Mouse (Mus musculus) erythroid progenitor cell, adult 5-6 weeks (primary cell): Measurements from ENCODE around the gene Eno2. TPM values are rescaled to one million over a fixed set of nuclear protein-coding genes. Genes with fewer than 3 reads are reported as not detected.
"Not testable (repeated sequence)": the region's sequence is repeated elsewhere in the genome, so short reads cannot be mapped to it uniquely, and the experiment has no call there.

Experiments
- ATAC-seq: replicated peaks from 2 replicates; pipeline ENCODE4 v1.8.0; 2016; ENCODE audit warnings: moderate number of reproducible peaks, mild to moderate bottlenecking, moderate TSS enrichment, inconsistent platforms; ENCODE audit not compliant: poor library complexity, low FRiP score, severe bottlenecking
- total RNA-seq, 2 experiments: library from RNA; stranded (forward) in 1 of 2; stranded (reverse) in 1 of 2; fragments of 150-400 nt in 1 of 2; fragments of 186-747, 209-891 nt in 1 of 2; gene quantifications; 2 replicates each; pipeline versions ENCODE4 v1.2.3 to v1.2.4; 2015 to 2017; ENCODE audit warnings: low replicate concordance in 2 of 2

Eno2 gene
- total RNA-seq (2015; ENCODE audit: low replicate concordance) (not detected in 2 replicates), total RNA-seq (2017; ENCODE audit: low replicate concordance) (not detected in 2 replicates)

DNA sequence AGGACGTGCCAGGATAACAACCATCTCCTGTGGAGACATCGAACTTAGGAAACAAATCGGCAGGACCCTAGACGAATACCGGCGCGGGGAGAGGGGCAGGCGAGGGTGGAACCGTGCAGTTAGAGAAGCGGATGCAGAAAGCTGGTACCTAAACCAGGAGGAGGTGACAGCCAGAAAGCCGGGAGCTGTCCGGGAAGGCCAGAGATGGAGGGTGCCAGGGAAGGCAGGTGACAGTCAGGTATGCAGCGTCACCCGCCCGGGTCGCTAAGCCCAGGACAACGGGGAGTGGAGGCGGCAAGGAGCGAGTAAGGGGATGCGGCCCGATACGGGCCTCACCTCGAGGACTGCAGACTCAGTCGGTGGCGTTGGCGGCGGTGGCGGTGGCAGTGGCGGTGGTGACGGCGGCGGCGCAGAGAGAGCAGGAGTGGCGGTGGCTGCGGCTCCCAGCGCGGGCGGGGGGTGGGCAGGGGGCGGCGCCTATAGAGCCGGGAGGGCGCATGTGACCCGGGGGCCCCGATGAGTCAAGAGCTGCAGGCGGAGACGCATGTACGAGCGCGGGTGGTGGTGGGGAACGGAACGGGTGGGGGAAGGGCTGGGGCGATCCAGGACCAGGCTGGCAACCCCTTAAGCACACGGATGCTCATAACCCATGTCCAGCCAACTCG lies at the start of gene Eno2:
Gene Eno2 (minus strand): TSS at position 573 of the 665 bp plus-strand sequence.
- no peak for ATAC-seq

DNA sequence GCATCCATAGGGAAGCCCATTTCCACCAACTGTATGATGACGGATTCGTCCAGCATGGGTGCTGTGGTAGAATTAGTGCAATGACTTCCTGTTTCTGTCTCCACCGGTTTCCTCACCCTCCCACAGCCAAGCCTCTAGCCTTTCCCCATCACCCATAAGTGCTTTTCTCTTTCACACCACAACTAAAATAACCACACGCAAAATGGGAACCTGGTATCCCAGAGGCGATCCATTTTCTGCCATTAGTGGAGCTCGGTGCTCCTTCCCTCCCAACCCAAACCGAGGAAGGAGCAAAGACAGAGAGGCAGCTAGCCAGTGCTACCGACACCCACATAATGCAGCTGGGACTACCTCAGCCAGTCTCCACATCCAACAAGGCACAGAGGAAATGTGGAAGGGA lies 48.5 kb upstream of the Eno2 start:
- no peak for ATAC-seq

DNA sequence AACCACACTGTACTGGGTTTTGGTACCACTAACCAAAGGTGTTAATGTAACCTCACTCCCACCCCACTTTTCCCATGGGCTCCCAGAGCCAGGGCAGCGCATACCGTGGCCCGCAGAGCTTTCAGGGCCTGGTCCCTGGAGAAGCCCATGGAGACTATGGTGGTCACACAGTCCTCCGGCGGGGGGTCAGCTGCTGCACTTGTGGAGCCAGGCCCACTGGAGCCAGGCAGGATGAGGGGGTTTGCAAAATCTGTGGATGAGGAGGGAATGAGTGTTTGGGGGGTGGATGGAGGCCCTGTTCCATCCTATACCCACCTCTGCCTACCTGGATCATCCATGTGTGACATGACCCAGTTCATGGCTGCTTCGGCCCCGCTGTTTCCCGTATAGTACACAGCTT lies 48.1 kb upstream of the Eno2 start:
- no peak for ATAC-seq

DNA sequence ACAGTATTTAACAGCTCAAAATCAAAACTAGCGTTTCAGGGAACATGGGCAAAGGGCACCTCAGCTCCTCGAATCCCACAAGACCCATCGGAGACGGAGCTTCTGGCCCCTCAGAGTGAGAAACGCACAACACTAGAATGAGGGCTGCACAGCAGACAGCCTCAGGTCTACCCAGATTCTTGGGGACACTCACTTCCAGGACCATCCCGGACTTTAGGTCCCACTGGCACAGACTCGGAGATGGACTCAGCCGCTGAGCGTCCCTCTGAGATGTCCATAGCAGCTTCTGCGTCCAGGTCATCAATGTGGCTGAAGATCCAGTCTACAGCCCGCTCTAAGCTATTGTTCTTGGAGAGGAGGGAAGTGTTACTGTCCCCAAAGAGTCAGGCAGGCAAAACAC lies 47.7 kb upstream of the Eno2 start:
- ATAC-seq: no peak

DNA sequence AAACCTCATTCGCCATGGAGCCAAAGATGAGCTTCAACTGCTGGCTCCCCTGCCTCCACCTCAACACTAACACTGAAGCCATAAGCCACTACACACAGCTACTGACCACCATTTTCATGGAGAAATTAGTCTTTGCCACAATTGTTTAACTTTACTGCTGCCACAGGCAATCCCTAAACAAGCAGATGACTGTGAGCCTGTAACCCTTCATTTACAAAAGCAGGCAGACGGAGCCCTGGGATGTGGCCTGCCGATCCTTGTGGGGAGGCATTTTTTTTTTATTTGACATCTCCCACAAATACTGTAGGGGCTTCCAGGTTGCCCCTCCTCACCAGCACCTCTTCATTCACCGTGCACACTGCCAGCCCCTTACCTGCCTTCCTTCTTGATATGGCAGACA lies 47.1 kb upstream of the Eno2 start:
- no peak for ATAC-seq

DNA sequence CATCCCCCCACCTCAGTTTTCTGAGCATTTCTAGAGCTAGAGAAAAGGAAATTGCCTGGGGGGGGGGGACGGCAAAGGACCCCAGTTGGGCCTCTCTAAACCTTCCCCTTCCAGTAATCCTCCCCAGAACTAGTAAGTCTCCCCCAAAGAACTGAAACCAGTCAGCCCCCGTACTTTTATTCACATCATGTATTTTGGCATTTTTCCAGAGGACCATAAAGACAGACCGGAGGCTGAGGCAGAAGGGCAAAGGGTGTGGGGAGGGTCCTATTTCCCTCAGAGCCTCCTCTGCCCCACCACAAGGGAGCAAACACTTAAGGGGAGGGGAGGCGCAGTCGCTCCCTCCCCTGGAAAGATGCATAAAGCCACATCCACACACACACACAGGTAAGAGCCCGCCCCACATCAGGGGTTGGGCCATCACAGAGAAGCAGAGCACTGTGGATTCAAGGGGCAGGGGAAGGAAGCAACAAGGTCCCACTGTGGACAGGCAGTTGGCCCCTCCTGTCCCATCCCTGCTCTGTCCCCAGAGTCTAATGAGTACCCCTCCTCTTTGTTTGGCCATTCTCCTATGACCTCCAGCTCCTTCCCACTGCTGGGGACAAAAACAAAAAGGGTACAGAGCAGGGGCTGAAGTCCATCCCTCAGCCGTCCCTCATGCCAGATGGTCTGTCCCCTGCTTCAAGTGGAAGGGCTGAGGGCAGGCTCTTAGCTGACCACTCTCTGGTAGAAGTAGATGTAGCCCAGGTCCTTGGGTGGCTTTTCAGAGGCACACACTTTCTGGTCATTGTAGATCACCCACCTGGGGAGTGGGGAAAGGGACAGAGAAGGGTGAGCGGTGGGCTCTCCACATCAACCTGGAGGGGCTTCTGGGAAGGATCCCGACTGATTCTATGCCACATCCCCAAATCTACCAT lies 45.6 kb upstream of the Eno2 start:
- ATAC-seq: no peak

DNA sequence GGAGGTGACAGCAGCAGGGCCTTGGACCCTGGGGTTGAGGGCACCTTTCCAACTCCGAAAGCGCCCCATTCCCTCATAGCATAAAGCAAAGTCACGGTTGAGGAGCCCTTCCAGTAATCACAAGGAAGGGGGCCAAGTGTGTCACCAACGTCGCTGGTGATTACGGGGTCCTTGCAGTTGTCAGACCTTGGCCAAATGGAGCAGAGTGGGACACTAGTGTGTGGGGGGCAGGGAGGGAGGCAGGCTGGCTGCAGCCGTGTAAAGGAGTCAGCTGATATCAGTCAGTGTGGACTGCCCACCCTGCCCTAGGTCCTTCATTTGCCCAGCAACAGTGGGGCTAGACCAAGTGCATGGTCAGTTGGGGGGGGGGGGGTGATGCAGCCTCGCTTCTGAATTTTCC lies 45.0 kb upstream of the Eno2 start:
- ATAC-seq: peak; percentile 13

DNA sequence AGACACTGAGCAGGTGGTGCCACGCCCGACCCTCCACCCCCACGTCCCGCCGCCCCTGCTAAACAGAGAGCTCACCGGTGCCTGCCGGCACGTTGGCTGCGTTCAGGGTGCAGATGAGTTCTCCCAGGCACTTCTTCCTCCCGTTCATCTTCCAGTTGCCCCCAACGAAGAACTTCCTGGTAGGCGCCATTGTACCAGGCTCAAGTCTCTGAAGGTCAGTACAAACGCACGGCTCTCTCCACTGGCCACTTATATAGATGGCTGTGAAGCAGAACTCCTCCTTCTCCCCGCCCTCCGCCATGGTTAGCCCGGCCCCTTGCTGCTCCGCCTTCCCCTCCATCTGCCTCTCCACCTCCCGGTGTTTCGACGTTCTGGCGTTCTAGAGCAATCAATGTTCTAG lies 44.5 kb upstream of the Eno2 start, which contains the start of gene Tpi1:
Gene Tpi1 (minus strand): TSS at position 364 of the 400 bp plus-strand sequence.
- ATAC-seq: peak; percentile 87

DNA sequence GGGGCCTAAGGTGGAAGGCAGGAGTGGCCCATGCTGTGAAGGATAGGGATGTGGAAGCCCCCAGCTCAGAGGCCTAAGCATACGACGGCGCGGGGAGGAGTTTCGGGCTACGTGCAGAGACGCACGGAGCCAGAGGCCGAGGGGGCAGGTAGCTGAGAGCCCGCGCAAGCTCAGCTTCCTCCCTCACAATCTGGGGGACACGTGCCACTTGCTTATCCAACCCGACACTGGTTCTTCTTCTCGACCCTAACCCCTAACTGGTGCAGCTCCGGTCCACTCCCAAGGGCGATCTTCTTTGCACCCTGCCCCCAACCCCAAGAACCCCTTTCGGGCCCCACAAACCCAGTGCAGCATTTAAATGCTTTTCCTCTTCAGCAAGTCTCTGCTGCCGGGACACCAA lies 44.0 kb upstream of the Eno2 start:
- ATAC-seq: peak; percentile 30

DNA sequence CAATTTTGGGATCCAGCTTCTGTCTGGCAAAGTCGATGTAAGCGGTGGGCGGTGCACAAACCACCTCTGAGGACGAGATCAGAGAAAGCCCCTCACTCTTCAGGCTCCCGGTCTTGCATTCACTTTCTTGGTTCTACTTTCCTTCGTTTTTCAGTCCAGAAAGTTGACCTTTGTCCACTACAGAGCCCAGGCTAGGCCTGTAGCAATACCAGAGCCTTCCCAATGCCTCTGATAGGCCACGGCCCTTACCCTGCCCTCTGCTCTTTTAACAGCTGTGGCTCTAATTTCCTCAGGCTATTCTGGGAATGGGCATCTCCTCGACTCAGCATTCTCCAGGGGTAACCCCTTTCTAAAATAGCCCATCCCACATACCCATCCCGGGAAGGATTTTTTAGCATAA lies 43.4 kb upstream of the Eno2 start:
- ATAC-seq: no peak

DNA sequence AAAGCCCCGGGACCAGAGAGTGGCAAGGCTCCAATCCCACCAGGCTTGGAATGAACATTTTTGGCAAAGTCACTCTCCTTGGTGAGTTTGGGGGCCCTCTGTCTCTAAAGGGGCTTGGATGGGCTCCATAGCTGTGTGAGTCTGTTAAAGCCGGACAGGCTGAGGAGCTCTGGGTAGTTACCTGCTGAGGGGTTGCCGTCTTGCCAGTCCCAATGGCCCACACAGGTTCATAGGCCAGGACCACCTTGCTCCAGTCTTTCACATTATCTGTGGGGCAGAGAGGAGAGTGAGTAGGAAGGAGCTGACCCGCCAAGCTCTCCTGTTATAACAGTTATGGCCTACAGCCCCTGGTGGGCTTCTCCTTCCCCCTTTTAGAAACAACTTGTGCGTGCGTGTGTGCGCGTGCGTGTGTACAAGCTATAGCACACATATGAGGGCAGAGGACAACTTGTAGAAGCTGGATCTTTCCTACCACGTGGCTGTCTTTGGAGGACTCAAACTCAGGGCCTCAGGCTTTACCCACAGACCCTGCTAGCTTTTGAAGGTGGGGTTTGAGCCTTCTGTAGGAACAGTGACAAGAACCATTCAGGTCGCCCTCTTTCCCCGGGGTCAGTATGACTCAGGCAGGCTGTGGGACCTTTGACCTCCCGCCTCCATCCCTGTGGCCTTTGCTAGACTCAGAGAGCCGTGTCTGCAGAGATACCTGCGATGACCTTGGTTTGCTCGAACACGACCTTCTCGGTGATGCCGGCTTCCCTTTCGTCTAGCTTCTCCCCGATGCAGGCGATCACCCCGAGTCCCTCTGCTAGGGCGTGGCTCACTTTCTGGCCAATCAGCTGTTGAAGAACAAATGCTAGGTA lies 42.5 kb upstream of the Eno2 start:
- ATAC-seq: no peak

DNA sequence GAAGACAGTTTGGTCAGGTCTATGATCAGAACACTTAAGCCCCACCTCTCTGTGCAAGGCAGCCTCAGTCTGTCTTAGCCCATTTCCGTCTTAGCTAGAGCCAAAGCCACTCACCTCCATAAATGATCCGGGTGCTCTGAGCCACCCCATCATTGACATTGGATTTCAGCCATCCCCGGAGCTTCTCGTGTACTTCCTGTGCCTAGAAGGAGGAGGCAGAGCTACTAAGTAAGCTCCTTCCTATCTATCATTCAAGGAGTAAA lies 41.9 kb upstream of the Eno2 start:
- no peak for ATAC-seq

DNA sequence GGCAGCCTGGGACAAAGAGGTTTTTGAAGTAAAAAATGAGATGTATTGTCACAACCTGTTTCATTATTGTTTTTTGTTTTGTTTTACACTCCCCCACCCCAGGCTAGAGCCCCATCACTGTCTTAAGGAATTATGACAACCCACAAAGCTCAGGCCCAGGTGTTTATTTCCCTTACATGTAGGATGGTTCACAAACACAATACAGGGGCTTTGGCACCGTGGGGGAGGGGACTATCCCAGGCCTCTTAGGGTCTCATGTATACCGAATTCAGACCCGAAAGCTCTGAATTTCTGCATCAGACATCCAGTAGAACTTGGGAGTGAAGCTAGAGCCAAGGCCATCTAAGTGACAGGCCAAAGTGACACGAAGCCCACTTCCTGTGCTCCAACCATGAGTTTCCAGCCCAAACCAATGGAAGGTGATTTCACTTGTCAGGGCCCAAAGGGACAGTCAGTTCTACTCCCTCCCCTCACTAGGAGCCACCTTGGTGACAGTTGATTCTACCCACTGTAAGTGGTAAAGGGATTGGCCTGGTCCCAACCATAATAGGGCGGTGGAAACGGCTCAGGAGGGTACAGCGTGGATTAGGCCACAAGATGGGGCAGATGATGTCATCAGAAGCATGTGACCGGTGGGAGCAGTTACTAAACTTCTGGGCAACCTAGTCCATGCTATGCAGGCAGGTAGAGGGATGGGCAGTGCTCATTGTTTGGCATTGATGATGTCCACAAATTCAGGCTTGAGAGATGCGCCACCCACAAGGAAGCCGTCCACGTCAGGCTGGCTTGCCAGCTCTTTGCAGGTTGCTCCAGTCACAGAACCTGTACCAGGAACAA lies 41.3 kb upstream of the Eno2 start:
- not testable (repeated sequence) for ATAC-seq

DNA sequence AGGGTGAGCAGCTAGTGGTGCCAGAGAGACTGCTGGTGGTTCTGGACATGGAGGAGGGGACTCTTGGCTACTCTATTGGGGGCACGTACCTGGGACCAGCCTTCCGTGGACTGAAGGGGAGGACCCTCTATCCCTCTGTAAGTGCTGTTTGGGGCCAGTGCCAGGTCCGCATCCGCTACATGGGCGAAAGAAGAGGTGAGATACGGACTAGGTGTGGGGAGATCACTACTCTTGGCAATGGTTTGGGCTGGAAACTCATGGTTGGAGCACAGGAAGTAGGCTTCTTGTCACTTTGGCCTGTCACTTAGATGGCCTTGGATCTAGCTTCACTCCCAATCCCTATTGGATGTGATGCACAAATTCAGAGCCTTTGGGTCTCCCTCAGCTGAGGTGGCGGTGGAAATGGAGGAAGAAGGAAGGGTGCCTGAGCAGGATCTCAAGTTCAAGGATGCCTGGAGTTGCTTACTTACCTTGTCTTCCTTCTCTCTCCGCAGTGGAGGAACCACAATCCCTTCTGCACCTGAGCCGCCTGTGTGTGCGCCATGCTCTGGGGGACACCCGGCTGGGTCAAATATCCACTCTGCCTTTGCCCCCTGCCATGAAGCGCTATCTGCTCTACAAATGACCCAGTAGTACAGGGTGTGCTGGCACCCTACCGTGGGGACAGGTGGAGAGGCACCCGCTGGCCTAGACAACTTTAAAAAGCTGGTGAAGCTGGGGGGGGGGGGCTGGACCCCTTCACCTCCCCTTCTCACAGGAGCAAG lies 40.5 kb upstream of the Eno2 start:
- no peak for ATAC-seq

DNA sequence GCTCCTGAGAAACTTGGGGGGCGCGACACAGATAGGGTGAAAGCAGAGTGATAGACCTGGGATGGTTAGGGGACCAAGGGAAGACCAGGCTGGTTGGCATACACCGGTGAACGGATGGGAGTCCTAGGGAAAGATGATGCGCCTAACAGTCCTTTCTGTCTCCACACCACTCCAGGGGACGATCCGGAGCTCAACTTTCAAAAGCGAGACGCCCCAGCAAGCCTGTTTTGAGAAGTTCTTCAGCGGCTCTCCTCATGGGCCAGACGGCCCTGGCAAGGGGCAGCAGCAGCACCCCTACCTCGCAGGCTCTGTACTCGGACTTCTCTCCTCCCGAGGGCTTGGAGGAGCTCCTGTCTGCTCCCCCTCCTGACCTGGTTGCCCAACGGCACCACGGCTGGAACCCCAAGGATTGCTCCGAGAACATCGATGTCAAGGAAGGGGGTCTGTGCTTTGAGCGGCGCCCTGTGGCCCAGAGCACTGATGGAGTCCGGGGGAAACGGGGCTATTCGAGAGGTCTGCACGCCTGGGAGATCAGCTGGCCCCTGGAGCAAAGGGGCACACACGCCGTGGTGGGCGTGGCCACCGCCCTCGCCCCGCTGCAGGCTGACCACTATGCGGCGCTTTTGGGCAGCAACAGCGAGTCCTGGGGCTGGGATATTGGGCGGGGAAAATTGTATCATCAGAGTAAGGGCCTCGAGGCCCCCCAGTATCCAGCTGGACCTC lies 39.7 kb upstream of the Eno2 start:
- ATAC-seq: peak; percentile 70

DNA sequence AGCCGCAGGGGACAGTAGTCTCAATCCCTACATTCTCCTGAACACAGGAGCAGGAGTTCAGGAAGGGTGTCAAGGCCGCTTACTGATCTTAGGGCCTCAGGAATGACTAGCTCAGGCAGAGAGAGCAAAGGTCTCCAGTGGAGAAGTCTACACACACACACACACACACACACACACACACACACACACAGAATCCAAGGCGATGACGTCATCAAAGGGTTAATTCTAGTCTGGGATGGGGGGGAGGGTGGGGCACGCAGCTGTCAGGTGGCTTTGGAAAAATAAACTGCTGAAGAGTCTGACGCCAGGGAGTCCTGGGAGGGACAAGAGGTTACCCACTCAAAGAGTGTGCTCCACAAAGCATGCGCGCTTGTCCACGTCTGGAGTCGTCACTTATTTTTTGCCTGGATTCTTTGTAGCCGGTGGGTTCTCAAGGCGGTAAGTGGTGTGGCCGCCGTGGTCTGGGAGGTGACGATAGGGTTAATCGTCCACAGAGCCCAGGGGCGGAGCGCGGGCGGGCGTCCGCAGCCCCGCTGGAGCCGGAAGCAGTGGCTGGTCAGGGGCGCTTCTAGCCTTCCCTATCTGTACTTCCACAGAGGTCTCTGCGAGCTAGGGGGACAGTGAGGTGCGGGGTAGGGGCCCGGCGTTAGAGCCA lies 39.0 kb upstream of the Eno2 start, which contains the start of gene Spsb2:
Gene Spsb2 (plus strand): TSS at position 304 of the 655 bp plus-strand sequence.
- peak; percentile 65 for ATAC-seq

DNA sequence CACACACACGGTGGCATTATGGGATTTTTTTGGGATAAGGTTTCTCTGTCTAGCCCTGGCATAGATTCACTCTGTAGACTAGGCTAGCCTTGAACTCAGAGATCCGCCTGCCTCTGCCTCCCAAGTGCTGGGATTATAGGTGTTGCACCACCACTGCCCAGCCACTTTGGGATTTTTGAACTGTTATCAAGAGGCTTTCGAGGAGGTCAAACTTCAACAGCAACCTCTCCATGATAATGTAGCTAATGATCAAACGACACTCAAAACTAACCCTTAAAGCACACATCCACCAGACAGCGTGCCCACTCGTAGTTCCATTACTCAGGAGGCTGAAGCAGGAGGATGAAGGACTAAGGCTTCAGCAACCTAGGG lies 38.5 kb upstream of the Eno2 start:
- ATAC-seq: no peak

DNA sequence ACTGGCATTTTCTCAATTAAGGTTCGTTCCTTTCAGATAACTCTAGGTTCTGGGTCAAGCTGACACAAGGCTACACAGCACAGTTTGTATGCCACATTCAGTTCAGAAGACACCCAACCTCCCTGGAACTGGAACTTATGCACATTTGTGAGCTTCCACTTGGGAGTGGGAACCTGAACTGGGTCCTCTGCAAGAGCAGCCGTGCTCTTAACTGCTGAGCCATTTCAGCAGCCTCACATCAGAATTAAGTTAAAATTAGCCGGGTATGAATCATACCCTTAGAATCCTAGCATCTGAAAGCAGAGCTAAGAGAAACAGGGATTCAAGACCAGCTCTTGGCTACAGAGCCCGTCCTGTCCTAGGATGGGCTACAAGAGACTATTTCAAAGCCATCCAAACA lies 37.9 kb upstream of the Eno2 start:
- ATAC-seq: no peak
